Mouse (Mus musculus): ENCODE measurements at regions not wholly inside any gene's neighbourhood (a gene's known extent, or its start where the extent isn't known, plus 50 kb on each side); places are given as distances from the start of the nearest gene placed in this dataset.
A peak's percentile ranks its signal among the peaks of the same experiment; 100 is the strongest.

- Histone ChIP-seq H3K36me3 (ENCODE audit: control insufficient read depth, insufficient read depth, low read length) (no peaks in the 10 kb centered on the region), H3K27ac (ENCODE audit: low read depth, low read length) (no peak overlapping the region), H3K4me1 (ENCODE audit: control insufficient read depth, insufficient read depth, low read length) (no peaks in the 10 kb centered on the region; the same call in 1 of the 2 replicates), H3K9me3 (replicated peaks; ENCODE audit: control insufficient read depth, low read length) (no peaks in the 10 kb centered on the region), H3K4me3 (ENCODE audit: low read depth, low read length) (no peak overlapping the region), H3K27me3 (ENCODE audit: control insufficient read depth, insufficient read depth, low read length) (no peaks in the 10 kb centered on the region), H3K4me2 (no peak overlapping the region), H3K9ac (ENCODE audit: low read depth, low read length) (no peak overlapping the region)
- peak; percentile 55; the same call in 1 of the 2 replicates for ATAC-seq (replicated peaks; ENCODE audit: insufficient number of reproducible peaks, low FRiP score, low TSS enrichment)
- 74% methylated on average over 7 of the region's 7 CpGs for WGBS (ENCODE audit: insufficient replicate concordance)
These were observed 141.0 kb upstream of the Med13l start for GRCm38 (mm10) chr5:118419344-118420037.

- no peaks in the 10 kb centered on the region for H3K36me3 ChIP-seq (ENCODE audit: control insufficient read depth, insufficient read depth, low read length)
- peaks cover 6% of the 10 kb centered on the region; the same call in 1 of the 2 replicates for H3K4me1 ChIP-seq (ENCODE audit: control insufficient read depth, insufficient read depth, low read length)
- no peak for ATAC-seq (replicated peaks; ENCODE audit: insufficient number of reproducible peaks, low FRiP score, low TSS enrichment)
- 48% methylated on average over 32 of the region's 32 CpGs for WGBS (ENCODE audit: insufficient replicate concordance)
- H3K27ac ChIP-seq (ENCODE audit: low read depth, low read length) = no peak overlapping the region
- H3K4me3 ChIP-seq (ENCODE audit: low read depth, low read length) = no peak overlapping the region
- H3K9me3 ChIP-seq (replicated peaks; ENCODE audit: control insufficient read depth, low read length) = no peaks in the 10 kb centered on the region
- H3K4me2 ChIP-seq = peak overlapping the region; percentile 40
- H3K9ac ChIP-seq (ENCODE audit: low read depth, low read length) = no peak overlapping the region
- no peaks in the 10 kb centered on the region for H3K27me3 ChIP-seq (ENCODE audit: control insufficient read depth, insufficient read depth, low read length)
These were observed 138.3 kb upstream of the Med13l start for GRCm38 (mm10) chr5:118421884-118422821.

DNA sequence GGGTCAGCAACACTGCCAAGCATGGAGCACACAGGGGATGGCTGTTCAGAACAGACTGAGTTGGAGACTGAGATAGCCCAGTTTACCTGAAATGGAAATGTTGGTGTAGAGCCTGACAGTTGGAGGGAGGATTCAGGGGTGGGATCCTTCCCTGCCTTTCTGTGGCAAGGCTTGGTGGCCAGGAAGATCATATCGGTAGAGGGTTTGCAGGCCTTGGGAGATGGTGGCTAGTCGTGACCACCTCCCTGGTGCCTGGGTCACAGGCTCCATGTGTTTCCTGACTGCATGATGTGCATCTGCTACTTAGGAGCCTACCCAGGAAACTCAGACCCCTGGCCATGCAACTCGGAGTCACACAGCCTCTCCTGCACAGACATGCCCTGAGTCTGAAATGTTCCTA lies 136.3 kb upstream of the Med13l start:
- Histone ChIP-seq H3K36me3 (ENCODE audit: control insufficient read depth, insufficient read depth, low read length) (no peaks in the 10 kb centered on the region), H3K4me1 (ENCODE audit: control insufficient read depth, insufficient read depth, low read length) (peaks cover 6% of the 10 kb centered on the region; the same call in 1 of the 2 replicates), H3K9me3 (replicated peaks; ENCODE audit: control insufficient read depth, low read length) (no peaks in the 10 kb centered on the region), H3K4me2 (no peak overlapping the region), H3K4me3 (ENCODE audit: low read depth, low read length) (no peak overlapping the region), H3K27ac (ENCODE audit: low read depth, low read length) (no peak overlapping the region), H3K9ac (ENCODE audit: low read depth, low read length) (no peak overlapping the region), H3K27me3 (ENCODE audit: control insufficient read depth, insufficient read depth, low read length) (peaks cover 2% of the 10 kb centered on the region; the same call in 1 of the 2 replicates)
- WGBS (ENCODE audit: insufficient replicate concordance) = 71% methylated on average over 3 of the region's 3 CpGs
- ATAC-seq (replicated peaks; ENCODE audit: insufficient number of reproducible peaks, low FRiP score, low TSS enrichment) = no peak

- no peak overlapping the region for H3K9ac ChIP-seq (ENCODE audit: low read depth, low read length)
- peaks cover 6% of the 10 kb centered on the region; the same call in 1 of the 2 replicates for H3K4me1 ChIP-seq (ENCODE audit: control insufficient read depth, insufficient read depth, low read length)
- H3K36me3 ChIP-seq (ENCODE audit: control insufficient read depth, insufficient read depth, low read length) = no peaks in the 10 kb centered on the region
- 31% methylated on average over 9 of the region's 9 CpGs for WGBS (ENCODE audit: insufficient replicate concordance)
- H3K4me2 ChIP-seq = no peak overlapping the region
- H3K27ac ChIP-seq (ENCODE audit: low read depth, low read length) = peak overlapping the region; percentile 75
- no peak overlapping the region for H3K4me3 ChIP-seq (ENCODE audit: low read depth, low read length)
- H3K9me3 ChIP-seq (replicated peaks; ENCODE audit: control insufficient read depth, low read length) = no peaks in the 10 kb centered on the region
- ATAC-seq (replicated peaks; ENCODE audit: insufficient number of reproducible peaks, low FRiP score, low TSS enrichment) = peak; percentile 27; the same call in 1 of the 2 replicates
- peaks cover 2% of the 10 kb centered on the region; the same call in 1 of the 2 replicates for H3K27me3 ChIP-seq (ENCODE audit: control insufficient read depth, insufficient read depth, low read length)
These were observed 135.5 kb upstream of the Med13l start for GRCm38 (mm10) chr5:118424764-118425568.

GRCm38 (mm10) chr5:118426673-118427072 lies 133.8 kb upstream of the Med13l start:
- 51% methylated on average over 5 of the region's 5 CpGs for WGBS (ENCODE audit: insufficient replicate concordance)
- H3K4me2 ChIP-seq = no peak overlapping the region
- H3K36me3 ChIP-seq (ENCODE audit: control insufficient read depth, insufficient read depth, low read length) = no peaks in the 10 kb centered on the region
- no peak for ATAC-seq (replicated peaks; ENCODE audit: insufficient number of reproducible peaks, low FRiP score, low TSS enrichment)
- H3K27ac ChIP-seq (ENCODE audit: low read depth, low read length) = no peak overlapping the region
- H3K27me3 ChIP-seq (ENCODE audit: control insufficient read depth, insufficient read depth, low read length) = peaks cover 2% of the 10 kb centered on the region; the same call in 1 of the 2 replicates
- no peak overlapping the region for H3K9ac ChIP-seq (ENCODE audit: low read depth, low read length)
- H3K4me3 ChIP-seq (ENCODE audit: low read depth, low read length) = no peak overlapping the region
- no peaks in the 10 kb centered on the region for H3K9me3 ChIP-seq (replicated peaks; ENCODE audit: control insufficient read depth, low read length)
- peaks cover 6% of the 10 kb centered on the region; the same call in 1 of the 2 replicates for H3K4me1 ChIP-seq (ENCODE audit: control insufficient read depth, insufficient read depth, low read length)

- H3K27me3 ChIP-seq (ENCODE audit: control insufficient read depth, insufficient read depth, low read length) = peaks cover 2% of the 10 kb centered on the region; the same call in 1 of the 2 replicates
- H3K4me3 ChIP-seq (ENCODE audit: low read depth, low read length) = no peak overlapping the region
- WGBS (ENCODE audit: insufficient replicate concordance) = 67% methylated on average over 18 of the region's 18 CpGs
- H3K36me3 ChIP-seq (ENCODE audit: control insufficient read depth, insufficient read depth, low read length) = no peaks in the 10 kb centered on the region
- no peak overlapping the region for H3K4me2 ChIP-seq
- ATAC-seq (replicated peaks; ENCODE audit: insufficient number of reproducible peaks, low FRiP score, low TSS enrichment) = no peak
- H3K27ac ChIP-seq (ENCODE audit: low read depth, low read length) = no peak overlapping the region
- H3K9me3 ChIP-seq (replicated peaks; ENCODE audit: control insufficient read depth, low read length) = no peaks in the 10 kb centered on the region
- 0 out of 2 replicates have a peak, but pooled peaks cover 6% of the 10 kb centered on the region for H3K4me1 ChIP-seq (ENCODE audit: control insufficient read depth, insufficient read depth, low read length)
- no peak overlapping the region for H3K9ac ChIP-seq (ENCODE audit: low read depth, low read length)
These were observed 132.0 kb upstream of the Med13l start for GRCm38 (mm10) chr5:118428323-118429095.

GRCm38 (mm10) chr5:118433599-118433998 lies 126.9 kb upstream of the Med13l start:
- H3K36me3 ChIP-seq (ENCODE audit: control insufficient read depth, insufficient read depth, low read length) = no peaks in the 10 kb centered on the region
- no peak overlapping the region for H3K4me2 ChIP-seq
- H3K27me3 ChIP-seq (ENCODE audit: control insufficient read depth, insufficient read depth, low read length) = peaks cover 24% of the 10 kb centered on the region
- H3K4me3 ChIP-seq (ENCODE audit: low read depth, low read length) = no peak overlapping the region
- no peak overlapping the region for H3K27ac ChIP-seq (ENCODE audit: low read depth, low read length)
- ATAC-seq (replicated peaks; ENCODE audit: insufficient number of reproducible peaks, low FRiP score, low TSS enrichment) = no peak
- 58% methylated on average over 4 of the region's 4 CpGs for WGBS (ENCODE audit: insufficient replicate concordance)
- H3K9me3 ChIP-seq (replicated peaks; ENCODE audit: control insufficient read depth, low read length) = no peaks in the 10 kb centered on the region
- H3K9ac ChIP-seq (ENCODE audit: low read depth, low read length) = no peak overlapping the region
- peaks cover 7% of the 10 kb centered on the region for H3K4me1 ChIP-seq (ENCODE audit: control insufficient read depth, insufficient read depth, low read length)

Measured in heart, embryonic 11.5 days (tissue).